Mouse (Mus musculus) bone marrow, adult 2 months (tissue): ENCODE measurements at regions not wholly inside any gene's neighbourhood (a gene's known extent, or its start where the extent isn't known, plus 50 kb on each side); places are given as distances from the start of the nearest gene placed in this dataset.

Experiments used
- CTCF ChIP-seq: fragments of 200-500 bp; IDR thresholded peaks from 2 replicates; pipeline ENCODE4 v1.5.1; 2011; ENCODE audit warnings: low read length, control low read depth; ENCODE audit not compliant: control insufficient read depth, insufficient read depth
- POLR2A ChIP-seq: fragments of 200-500 bp; IDR thresholded peaks from 2 replicates; pipeline ENCODE4 v1.6.1; 2011; ENCODE audit warnings: low read depth, mild to moderate bottlenecking, control low read depth, low read length, borderline replicate concordance; ENCODE audit not compliant: control insufficient read depth

GRCm38 (mm10) chr3:38250552-38250951 lies 234.1 kb downstream of the Ankrd50 start:
- TF ChIP-seq POLR2A (no peak), CTCF (no peak)
